Mouse (Mus musculus): Measurements from ENCODE around the gene Gm5089. TPM values are rescaled to one million over a fixed set of nuclear protein-coding genes. Genes with fewer than 3 reads are reported as not detected.

Gm5089 gene
- polyA plus RNA-seq, 1 experiment from 2014 or later = not detected

GRCm38 (mm10) chr14:122486611-122487010 lies 35.7 kb upstream of the Gm5089 start:
- H3K27ac ChIP-seq (replicated peaks; ENCODE audit: low read depth, low read length) = no peak overlapping the region
- no peak for DNase-seq (ENCODE audit: low spot score)
- no peaks in the 10 kb centered on the region for H3K36me3 ChIP-seq (replicated peaks; ENCODE audit: control insufficient read depth, insufficient read depth, low read depth, low read length)
- H3K4me1 ChIP-seq (ENCODE audit: control insufficient read depth, insufficient read depth, low read length) = peaks cover 4% of the 10 kb centered on the region
- H3K4me2 ChIP-seq (ENCODE audit: low read depth, low read length) = no peak overlapping the region
- no peak for ATAC-seq (replicated peaks; ENCODE audit: insufficient number of reproducible peaks, low FRiP score, low TSS enrichment, low read depth)
- WGBS = 11% methylated on average over 1 of the region's 1 CpGs
- no peaks in the 10 kb centered on the region for H3K9me3 ChIP-seq (replicated peaks; ENCODE audit: control insufficient read depth, low read length)
- peaks cover 48% of the 10 kb centered on the region for H3K27me3 ChIP-seq (ENCODE audit: control insufficient read depth, insufficient read depth, low read length)
- no peak overlapping the region for H3K4me3 ChIP-seq (ENCODE audit: low read depth, low read length)
- H3K9ac ChIP-seq (replicated peaks; ENCODE audit: low read length) = no peak overlapping the region

- Histone ChIP-seq H3K4me3 (ENCODE audit: low read depth, low read length) (no peak overlapping the region), H3K9ac (replicated peaks; ENCODE audit: low read length) (no peak overlapping the region), H3K9me3 (replicated peaks; ENCODE audit: control insufficient read depth, low read length) (no peaks in the 10 kb centered on the region), H3K27ac (replicated peaks; ENCODE audit: low read depth, low read length) (no peak overlapping the region), H3K4me2 (ENCODE audit: low read depth, low read length) (no peak overlapping the region), H3K27me3 (ENCODE audit: control insufficient read depth, insufficient read depth, low read length) (peaks cover 50% of the 10 kb centered on the region), H3K36me3 (replicated peaks; ENCODE audit: control insufficient read depth, insufficient read depth, low read depth, low read length) (no peaks in the 10 kb centered on the region), H3K4me1 (ENCODE audit: control insufficient read depth, insufficient read depth, low read length) (peaks cover 2% of the 10 kb centered on the region)
- no peak for ATAC-seq (replicated peaks; ENCODE audit: insufficient number of reproducible peaks, low FRiP score, low TSS enrichment, low read depth)
- peak; percentile 33 for DNase-seq (ENCODE audit: low spot score)
- WGBS = 1% methylated on average over 12 of the region's 12 CpGs
These were observed 34.8 kb upstream of the Gm5089 start for GRCm38 (mm10) chr14:122485635-122486181.

GRCm38 (mm10) chr14:122484844-122485551 lies 34.1 kb upstream of the Gm5089 start:
- ATAC-seq (replicated peaks; ENCODE audit: insufficient number of reproducible peaks, low FRiP score, low TSS enrichment, low read depth) (no peak), DNase-seq (ENCODE audit: low spot score) (peak; percentile 13)
- H3K4me3 ChIP-seq (ENCODE audit: low read depth, low read length) = no peak overlapping the region
- H3K9me3 ChIP-seq (replicated peaks; ENCODE audit: control insufficient read depth, low read length) = no peaks in the 10 kb centered on the region
- H3K4me2 ChIP-seq (ENCODE audit: low read depth, low read length) = no peak overlapping the region; the same call in 1 of the 2 replicates
- no peaks in the 10 kb centered on the region for H3K36me3 ChIP-seq (replicated peaks; ENCODE audit: control insufficient read depth, insufficient read depth, low read depth, low read length)
- H3K9ac ChIP-seq (replicated peaks; ENCODE audit: low read length) = no peak overlapping the region
- no peaks in the 10 kb centered on the region for H3K4me1 ChIP-seq (ENCODE audit: control insufficient read depth, insufficient read depth, low read length)
- no peak overlapping the region for H3K27ac ChIP-seq (replicated peaks; ENCODE audit: low read depth, low read length)
- 1% methylated on average over 24 of the region's 24 CpGs for WGBS
- H3K27me3 ChIP-seq (ENCODE audit: control insufficient read depth, insufficient read depth, low read length) = peaks cover 49% of the 10 kb centered on the region

GRCm38 (mm10) chr14:122484458-122484843 lies 33.5 kb upstream of the Gm5089 start:
- no peak overlapping the region for H3K27ac ChIP-seq (replicated peaks; ENCODE audit: low read depth, low read length)
- no peaks in the 10 kb centered on the region for H3K36me3 ChIP-seq (replicated peaks; ENCODE audit: control insufficient read depth, insufficient read depth, low read depth, low read length)

GRCm38 (mm10) chr14:122483556-122484421 lies 32.9 kb upstream of the Gm5089 start:
- Histone ChIP-seq H3K9ac (replicated peaks; ENCODE audit: low read length) (no peak overlapping the region), H3K4me3 (ENCODE audit: low read depth, low read length) (no peak overlapping the region), H3K27me3 (ENCODE audit: control insufficient read depth, insufficient read depth, low read length) (peaks cover 51% of the 10 kb centered on the region), H3K27ac (replicated peaks; ENCODE audit: low read depth, low read length) (no peak overlapping the region), H3K4me2 (ENCODE audit: low read depth, low read length) (no peak overlapping the region), H3K4me1 (ENCODE audit: control insufficient read depth, insufficient read depth, low read length) (peaks cover 2% of the 10 kb centered on the region; the same call in 1 of the 2 replicates), H3K36me3 (replicated peaks; ENCODE audit: control insufficient read depth, insufficient read depth, low read depth, low read length) (no peaks in the 10 kb centered on the region), H3K9me3 (replicated peaks; ENCODE audit: control insufficient read depth, low read length) (no peaks in the 10 kb centered on the region)
- 1% methylated on average over 18 of the region's 18 CpGs for WGBS
- DNase-seq (ENCODE audit: low spot score) (peak; percentile 12), ATAC-seq (replicated peaks; ENCODE audit: insufficient number of reproducible peaks, low FRiP score, low TSS enrichment, low read depth) (no peak)

More at GRCm38 (mm10) chr14:122484458-122484843, 33.5 kb upstream of the Gm5089 start:
- WGBS = 7% methylated on average over 4 of the region's 4 CpGs
- H3K9ac ChIP-seq (replicated peaks; ENCODE audit: low read length) = no peak overlapping the region
- no peak overlapping the region for H3K4me2 ChIP-seq (ENCODE audit: low read depth, low read length)
- no peak for ATAC-seq (replicated peaks; ENCODE audit: insufficient number of reproducible peaks, low FRiP score, low TSS enrichment, low read depth)
- no peaks in the 10 kb centered on the region for H3K9me3 ChIP-seq (replicated peaks; ENCODE audit: control insufficient read depth, low read length)
- no peak overlapping the region for H3K4me3 ChIP-seq (ENCODE audit: low read depth, low read length)
- no peak for DNase-seq (ENCODE audit: low spot score)
- H3K27me3 ChIP-seq (ENCODE audit: control insufficient read depth, insufficient read depth, low read length) = peaks cover 49% of the 10 kb centered on the region
- H3K4me1 ChIP-seq (ENCODE audit: control insufficient read depth, insufficient read depth, low read length) = no peaks in the 10 kb centered on the region

- H3K9ac ChIP-seq (replicated peaks; ENCODE audit: low read length) = no peak overlapping the region
- H3K27me3 ChIP-seq (ENCODE audit: control insufficient read depth, insufficient read depth, low read length) = peaks cover 54% of the 10 kb centered on the region
- DNase-seq (ENCODE audit: low spot score) (peak; percentile 27), ATAC-seq (replicated peaks; ENCODE audit: insufficient number of reproducible peaks, low FRiP score, low TSS enrichment, low read depth) (no peak)
- no peak overlapping the region for H3K4me3 ChIP-seq (ENCODE audit: low read depth, low read length)
- no peaks in the 10 kb centered on the region for H3K9me3 ChIP-seq (replicated peaks; ENCODE audit: control insufficient read depth, low read length)
- H3K4me2 ChIP-seq (ENCODE audit: low read depth, low read length) = peak overlapping the region; percentile 2; the same call in 1 of the 2 replicates
- H3K4me1 ChIP-seq (ENCODE audit: control insufficient read depth, insufficient read depth, low read length) = peaks cover 3% of the 10 kb centered on the region; the same call in 1 of the 2 replicates
- WGBS = under 1% methylated on average over 5 of the region's 5 CpGs
- no peaks in the 10 kb centered on the region for H3K36me3 ChIP-seq (replicated peaks; ENCODE audit: control insufficient read depth, insufficient read depth, low read depth, low read length)
- H3K27ac ChIP-seq (replicated peaks; ENCODE audit: low read depth, low read length) = no peak overlapping the region
These were observed 32.1 kb upstream of the Gm5089 start for GRCm38 (mm10) chr14:122483024-122483385.

- Histone ChIP-seq H3K4me3 (ENCODE audit: low read depth, low read length) (no peak overlapping the region), H3K27me3 (ENCODE audit: control insufficient read depth, insufficient read depth, low read length) (peaks cover 54% of the 10 kb centered on the region), H3K4me2 (ENCODE audit: low read depth, low read length) (peak overlapping the region; percentile 2; the same call in 1 of the 2 replicates), H3K4me1 (ENCODE audit: control insufficient read depth, insufficient read depth, low read length) (peaks cover 3% of the 10 kb centered on the region; the same call in 1 of the 2 replicates), H3K36me3 (replicated peaks; ENCODE audit: control insufficient read depth, insufficient read depth, low read depth, low read length) (no peaks in the 10 kb centered on the region), H3K9ac (replicated peaks; ENCODE audit: low read length) (no peak overlapping the region), H3K27ac (replicated peaks; ENCODE audit: low read depth, low read length) (no peak overlapping the region), H3K9me3 (replicated peaks; ENCODE audit: control insufficient read depth, low read length) (no peaks in the 10 kb centered on the region)
- DNase-seq (ENCODE audit: low spot score) (peak; percentile 41), ATAC-seq (replicated peaks; ENCODE audit: insufficient number of reproducible peaks, low FRiP score, low TSS enrichment, low read depth) (peak; percentile 25)
- WGBS = under 1% methylated on average over 38 of the region's 38 CpGs
These were observed 31.4 kb upstream of the Gm5089 start for GRCm38 (mm10) chr14:122482081-122483023.

Data from embryonic facial prominence, embryonic 11.5 days (tissue).